Comparison of ENCODE assay signal across 12 mouse cellular contexts in the genomic region with DNA sequence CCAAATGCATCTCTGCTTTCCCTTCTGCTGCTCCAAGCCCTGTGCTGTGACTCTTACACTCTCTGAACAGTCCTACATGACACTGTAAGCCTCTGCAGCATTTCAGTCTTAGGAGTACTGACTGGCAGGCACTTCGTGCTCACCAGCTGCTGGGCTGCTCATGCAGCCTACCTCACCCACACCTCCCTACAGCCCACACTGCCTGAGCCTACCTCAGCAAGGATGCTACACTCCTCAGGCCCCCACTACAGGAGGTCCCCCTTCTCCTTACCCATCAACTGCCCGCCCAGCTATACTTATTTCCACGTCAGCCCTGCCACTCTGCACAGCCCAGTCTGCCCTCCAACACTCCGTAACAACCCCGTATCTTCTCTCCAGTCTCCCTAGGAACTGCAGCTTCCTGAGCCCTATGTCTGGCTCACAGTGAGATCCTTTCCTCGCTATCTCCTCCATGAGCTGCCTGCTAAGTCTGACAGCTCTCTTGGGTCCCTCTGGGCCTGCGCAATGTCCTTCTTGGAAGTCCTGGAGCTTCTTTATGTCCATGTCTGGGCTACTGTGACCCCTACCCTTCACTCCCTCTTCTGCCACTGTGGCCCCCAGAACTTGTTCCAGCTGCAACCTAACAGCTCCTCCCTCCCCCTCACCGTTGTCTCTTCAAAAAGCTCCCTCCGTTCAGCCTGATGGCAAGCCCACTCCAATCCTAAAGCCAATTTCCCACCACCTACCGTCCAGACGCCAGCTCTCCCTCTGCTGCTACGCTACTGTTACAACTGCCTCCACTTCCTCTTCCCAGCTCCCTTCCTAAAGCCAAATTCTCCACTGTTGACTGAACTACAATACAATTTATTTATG. TPM values are rescaled to one million over a fixed set of nuclear protein-coding genes. Genes with fewer than 3 reads are reported as not detected.
DNase-seq lines count a peak whose midpoint lies in the region; ATAC-seq and TF ChIP-seq lines count a peak whose summit lies in the region.
"Had no signal": no experiment of that assay in that cellular context is flagged by ENCODE, and none has a peak within 500 bp of the region (broad histone marks: within the 10 kb centered on the region; RNA-seq: fewer than 3 reads in every experiment).

No protein-coding gene starts in this region.

- peak; percentile 44 for ATAC-seq in kidney, embryonic 15.5 days (replicated peaks; ENCODE audit: low FRiP score)
- 0 out of 2 replicates have a peak, but pooled peaks have one; percentile 18 for ATAC-seq in stomach, postnatal 0 days (ENCODE audit: low FRiP score, low TSS enrichment)

- peak; percentile 27 for TF ChIP-seq CTCF in layer of hippocampus, adult 2 months (conservative IDR thresholded peaks at IDR 0.05)
- TF ChIP-seq CTCF in stomach, postnatal 0 days (IDR thresholded peaks at IDR 0.05; ENCODE audit: low read depth): no peak

- WGBS in kidney, embryonic 15.5 days: 26% methylated on average over 12 of the region's 12 CpGs
- 69% methylated on average over 12 of the region's 12 CpGs for WGBS in stomach, postnatal 0 days

- H3K9ac ChIP-seq in kidney, embryonic 15.5 days: 0 out of 2 replicates have a peak overlapping the region, but pooled peaks have one; percentile 14
- H3K9ac ChIP-seq in stomach, postnatal 0 days (ENCODE audit: low read length): no peak overlapping the region
- H3K9ac ChIP-seq: embryonic facial prominence, embryonic 15.5 days; hindbrain, embryonic 12.5 days; limb, embryonic 13.5 days had no signal

- peak overlapping the region; percentile 47 for H3K4me2 ChIP-seq in kidney, embryonic 15.5 days
- H3K4me2 ChIP-seq in stomach, postnatal 0 days (replicated peaks; ENCODE audit: low read depth): no peak overlapping the region
- H3K4me2 ChIP-seq: embryonic facial prominence, embryonic 15.5 days; hindbrain, embryonic 12.5 days; limb, embryonic 13.5 days had no signal

- H3K4me1 ChIP-seq in kidney, embryonic 15.5 days: peaks cover 35% of the 10 kb centered on the region
- no peaks in the 10 kb centered on the region for H3K4me1 ChIP-seq in stomach, postnatal 0 days (replicated peaks; ENCODE audit: control insufficient read depth, insufficient read depth)
- H3K4me1 ChIP-seq: embryonic facial prominence, embryonic 15.5 days; hindbrain, embryonic 12.5 days; limb, embryonic 13.5 days had no signal

- H3K36me3 ChIP-seq in kidney, embryonic 15.5 days: peaks cover 36% of the 10 kb centered on the region
- H3K36me3 ChIP-seq in stomach, postnatal 0 days (ENCODE audit: control insufficient read depth, insufficient read depth, low read length): no peaks in the 10 kb centered on the region; the same call in 1 of the 2 replicates

- H3K27me3 ChIP-seq in kidney, embryonic 15.5 days: no peaks in the 10 kb centered on the region
- H3K27me3 ChIP-seq in stomach, postnatal 0 days (ENCODE audit: control insufficient read depth, insufficient read depth, low read length): no peaks in the 10 kb centered on the region
- H3K27me3 ChIP-seq: embryonic facial prominence, embryonic 15.5 days; hindbrain, embryonic 12.5 days; limb, embryonic 13.5 days had no signal

- H3K4me3 ChIP-seq in kidney, embryonic 15.5 days (replicated peaks): peak overlapping the region; percentile 18
- H3K4me3 ChIP-seq in layer of hippocampus, adult 2 months: no peak overlapping the region
- H3K4me3 ChIP-seq in stomach, postnatal 0 days (ENCODE audit: low read depth, low read length): no peak overlapping the region
- H3K4me3 ChIP-seq: embryonic facial prominence, embryonic 15.5 days; hindbrain, embryonic 12.5 days; limb, embryonic 13.5 days had no signal

- no peak for DNase-seq in kidney, postnatal 25 days
- peak; percentile 29 for DNase-seq in right cerebral cortex, adult 18-20 months
- no peak for DNase-seq in right cerebral cortex, postnatal 4 days
- peak; percentile 25 to 54 for DNase-seq in layer of hippocampus, adult 2 months (ENCODE audit: low spot score in 2 of 2)
- no peak for DNase-seq in stomach, postnatal 0 days (ENCODE audit: low spot score)
- DNase-seq in Muller cell, postnatal 12 days (ENCODE audit: inconsistent ontology term): no peak
- DNase-seq: cerebellum, postnatal 14 days; thymus, adult 18-20 months had no signal

- peak overlapping the region; percentile 93 for H3K27ac ChIP-seq in kidney, embryonic 15.5 days
- H3K27ac ChIP-seq in layer of hippocampus, adult 2 months: peak overlapping the region; percentile 70
- no peak overlapping the region for H3K27ac ChIP-seq in stomach, postnatal 0 days (replicated peaks)
- H3K27ac ChIP-seq: embryonic facial prominence, embryonic 15.5 days; hindbrain, embryonic 12.5 days; limb, embryonic 13.5 days had no signal

- H3K9me3 ChIP-seq in kidney, embryonic 15.5 days (replicated peaks): no peaks in the 10 kb centered on the region
- H3K9me3 ChIP-seq in stomach, postnatal 0 days (ENCODE audit: control insufficient read depth, low read length): no peaks in the 10 kb centered on the region
- H3K9me3 ChIP-seq: embryonic facial prominence, embryonic 15.5 days; hindbrain, embryonic 12.5 days; limb, embryonic 13.5 days had no signal

- TF ChIP-seq EP300 in stomach, postnatal 0 days (optimal IDR thresholded peaks at IDR 0.05): no peak

RNA-seq across cellular contexts. Expression of a gene that starts 19.1 kb away (rescaled TPM):
- 46.1 and 48.8 TPM in 2 replicates for polyA plus RNA-seq in kidney, embryonic 15.5 days (2015; fragmentation: Nextera tagmentation; extraction: Ambion mirVana)
- 10 to 100 TPM; 43.6 to 51.0 TPM for total RNA-seq in layer of hippocampus, adult 2 months (2021)
- polyA plus RNA-seq in stomach, postnatal 0 days (2015; fragmentation: Nextera tagmentation; extraction: Ambion mirVana): 10.8 and 11.8 TPM in 2 replicates

RNA-seq across cellular contexts. Expression of a gene that starts 33.7 kb away (rescaled TPM):
- 1.0 and 1.6 TPM in 2 replicates for polyA plus RNA-seq in kidney, embryonic 15.5 days (2015; fragmentation: Nextera tagmentation; extraction: Ambion mirVana)
- total RNA-seq in layer of hippocampus, adult 2 months (2021): 1 to 10 TPM; 2.6 to 2.7 TPM
- polyA plus RNA-seq in stomach, postnatal 0 days (2015; fragmentation: Nextera tagmentation; extraction: Ambion mirVana): 0.30 and 0.33 TPM in 2 replicates

Comparison
In these comparisons a context has a peak if more than half of its experiments do, and no peak if none do; other contexts are left out.
1. DNase-seq: peak in right cerebral cortex, adult 18-20 months (single experiment) and layer of hippocampus, adult 2 months (2 of 2); none in kidney, postnatal 25 days (0 of 2), right cerebral cortex, postnatal 4 days (single experiment), stomach, postnatal 0 days (single experiment) and Muller cell, postnatal 12 days (single experiment).